Mouse (Mus musculus) retina, embryonic 14.5 days (tissue): Measurements from ENCODE around the gene Rtl4.

Source experiments
- DNase-seq: peaks from one replicate; pipeline ENCODE4 v3.0.0-alpha.2; 2015; ENCODE audit warnings: low spot score

Gene Rtl4

GRCm38 (mm10) chrX:144688207-144689118 lies at the start of gene Rtl4:
TSS of gene Rtl4 (plus strand) at chrX:144688907.
- DNase-seq, result peak; percentile 42

- DNase-seq, result no peak
Measured at GRCm38 (mm10) chrX:144644756-144645155, 44.0 kb upstream of the Rtl4 start.

GRCm38 (mm10) chrX:144645394-144645793 lies 43.3 kb upstream of the Rtl4 start:
- DNase-seq, result no peak

GRCm38 (mm10) chrX:144652196-144652595 lies 36.5 kb upstream of the Rtl4 start:
- DNase-seq, result no peak

- peak; percentile 2 for DNase-seq
Measured at GRCm38 (mm10) chrX:144687742-144688141, 965 bp upstream of the Rtl4 start.

- no peak for DNase-seq
Measured at GRCm38 (mm10) chrX:144688142-144688206, 733 bp upstream of the Rtl4 start, which contains the start of gene Trpc5. TSS of gene Trpc5 (minus strand) at chrX:144688180.

GRCm38 (mm10) chrX:144689119-144689858 lies 582 bp downstream of the Rtl4 start:
- DNase-seq, result no peak

- peak; percentile 7 for DNase-seq
Measured at GRCm38 (mm10) chrX:144689859-144690181, 1.1 kb downstream of the Rtl4 start.

- DNase-seq, result no peak
Measured at GRCm38 (mm10) chrX:144716330-144716729, 27.6 kb downstream of the Rtl4 start.

- no peak for DNase-seq
Measured at GRCm38 (mm10) chrX:144747528-144748049, 58.9 kb downstream of the Rtl4 start.

- DNase-seq, result no peak
Measured at GRCm38 (mm10) chrX:144986980-144987379, 298.3 kb downstream of the Rtl4 start.

GRCm38 (mm10) chrX:145065484-145065913 lies 376.8 kb downstream of the Rtl4 start:
- DNase-seq, result no peak

GRCm38 (mm10) chrX:145089802-145090201 lies 401.1 kb downstream of the Rtl4 start:
- no peak for DNase-seq

GRCm38 (mm10) chrX:145090360-145090759 lies 401.7 kb downstream of the Rtl4 start:
- DNase-seq, result no peak

- DNase-seq, result no peak
Measured at GRCm38 (mm10) chrX:145090964-145091363, 402.3 kb downstream of the Rtl4 start.
